Mouse (Mus musculus) C2C12 (cell line): ENCODE data around the gene Stk25. TPM values are rescaled to one million over a fixed set of nuclear protein-coding genes. Genes with fewer than 3 reads are reported as not detected.

Experiments used
- H3K27me3 ChIP-seq: one replicate; pipeline ENCODE4 v1.6.1; 2011; ENCODE audit not compliant: control insufficient read depth, insufficient read depth, insufficient read length
- H3K36me3 ChIP-seq: one replicate; pipeline ENCODE4 v1.6.1; 2011; ENCODE audit not compliant: control insufficient read depth, insufficient read depth
- H3K4me3 ChIP-seq: one replicate; pipeline ENCODE4 v1.5.1; 2011; ENCODE audit warnings: mild to moderate bottlenecking, control low read depth; ENCODE audit not compliant: poor library complexity, insufficient read depth, severe bottlenecking
- H3K79me2 ChIP-seq: one replicate; pipeline ENCODE4 v1.6.1; 2011; ENCODE audit not compliant: control insufficient read depth, insufficient read depth
- H3K79me3 ChIP-seq: one replicate; pipeline ENCODE4 v1.6.1; 2011; ENCODE audit warnings: low read depth, control low read depth
- H3ac ChIP-seq: one replicate; pipeline ENCODE3; 2011; ENCODE audit warnings: low read depth; ENCODE audit not compliant: control insufficient read depth, insufficient read length
- CEBPB ChIP-seq: IDR thresholded peaks from one replicate; pipeline ENCODE4 v1.6.1; 2011; ENCODE audit warnings: low read depth, mild to moderate bottlenecking, control low read depth, moderate library complexity
- CTCF ChIP-seq: IDR thresholded peaks from one replicate; pipeline ENCODE4 v1.5.1; 2011; ENCODE audit not compliant: control insufficient read depth, insufficient read depth, insufficient read length
- FOSL1 ChIP-seq: IDR thresholded peaks from one replicate; pipeline ENCODE4 v1.8.0; 2011; ENCODE audit warnings: mild to moderate bottlenecking, low read length; ENCODE audit not compliant: poor library complexity, insufficient read depth, severe bottlenecking
- MAX ChIP-seq: IDR thresholded peaks from one replicate; pipeline ENCODE4 v1.6.1; 2011; ENCODE audit warnings: mild to moderate bottlenecking, control low read depth
- MYOD1 ChIP-seq: IDR thresholded peaks from one replicate; pipeline ENCODE4 v1.6.1; 2011; ENCODE audit warnings: low read depth; ENCODE audit not compliant: control insufficient read depth, insufficient read length
- MYOG ChIP-seq: IDR thresholded peaks from one replicate; pipeline ENCODE4 v1.6.1; 2011; ENCODE audit not compliant: control insufficient read depth, insufficient read length; ENCODE audit errors: extremely low read depth
- USF1 ChIP-seq: IDR thresholded peaks from one replicate; pipeline ENCODE4 v1.6.1; 2011; ENCODE audit warnings: low read depth, mild to moderate bottlenecking, control low read depth, moderate library complexity
- polyA plus RNA-seq: library from polyadenylated mRNA; unstranded; fragments of >200 nt; fragmentation: generic; extraction: Trizol; gene quantifications from one replicate; pipeline ENCODE4 v1.2.1, GENCODE M21; 2012; ENCODE audit warnings: missing spikeins

Stk25 gene
- polyA plus RNA-seq, 1 experiment = 57.6 TPM

DNA sequence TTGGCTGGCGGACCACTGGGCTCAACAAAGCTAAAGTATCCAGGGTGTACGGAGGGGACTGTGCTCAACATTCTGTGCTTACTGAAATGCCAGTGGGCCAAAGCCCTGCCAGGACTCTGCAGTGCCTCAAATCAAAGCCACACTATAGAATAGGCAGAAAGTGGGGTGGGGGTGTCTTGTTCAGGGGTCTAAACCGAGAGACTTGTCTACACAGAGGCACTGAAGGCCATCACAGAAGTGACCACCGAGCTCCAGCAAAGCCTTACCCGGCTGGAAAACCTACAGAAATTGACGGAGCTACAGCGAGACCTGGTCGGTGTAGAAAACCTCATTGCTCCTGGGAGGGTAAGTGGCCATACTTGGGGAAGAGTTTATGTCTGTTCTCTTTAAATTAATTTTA is 48.7 kb downstream of the Stk25 start:
- Histone ChIP-seq H3K79me3 (no peaks in the 10 kb centered on the region), H3K79me2 (no peaks in the 10 kb centered on the region), H3ac (no peak overlapping the region), H3K4me3 (no peak overlapping the region), H3K27me3 (no peaks in the 10 kb centered on the region), H3K36me3 (no peaks in the 10 kb centered on the region)
- no peak for TF ChIP-seq FOSL1
- no peak for TF ChIP-seq MAX
- TF ChIP-seq USF1 = no peak
- no peak for TF ChIP-seq CEBPB
- no peak for TF ChIP-seq MYOG
- no peak for TF ChIP-seq CTCF
- TF ChIP-seq MYOD1 = no peak

DNA sequence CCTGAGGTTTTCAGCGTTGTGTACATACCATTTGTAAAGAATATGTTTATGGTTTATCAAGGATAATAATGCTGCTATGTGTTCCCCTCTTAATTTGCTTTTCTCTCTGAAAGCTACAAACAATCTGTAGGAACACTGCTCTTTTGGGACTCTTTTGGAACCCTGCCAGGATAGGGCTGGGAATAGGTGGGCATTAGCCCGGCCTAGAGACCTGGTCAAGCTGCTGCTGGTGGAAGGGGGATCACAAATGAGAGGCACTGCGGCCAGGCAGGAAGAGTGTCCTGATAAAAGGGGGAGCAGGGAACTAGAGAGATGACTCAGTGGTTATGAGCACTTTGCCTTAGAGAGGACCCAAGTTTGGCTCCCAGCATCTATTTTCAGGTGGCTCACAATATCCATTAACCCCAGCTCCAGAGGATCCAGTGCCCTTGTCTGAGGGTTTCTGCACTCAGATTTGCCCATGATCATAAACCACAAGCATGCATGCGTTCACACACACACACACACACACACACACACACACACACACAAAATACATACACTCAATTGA is 49.7 kb downstream of the Stk25 start:
- no peaks in the 10 kb centered on the region for H3K79me2 ChIP-seq
- no peak for TF ChIP-seq CEBPB
- TF ChIP-seq FOSL1 = no peak
- no peak for TF ChIP-seq CTCF
- no peak for TF ChIP-seq MYOD1
- no peak for TF ChIP-seq USF1
- no peak for TF ChIP-seq MAX
- no peak for TF ChIP-seq MYOG
- no peak overlapping the region for H3ac ChIP-seq
- no peaks in the 10 kb centered on the region for H3K79me3 ChIP-seq
- H3K36me3 ChIP-seq = no peaks in the 10 kb centered on the region
- H3K27me3 ChIP-seq = no peaks in the 10 kb centered on the region
- no peak overlapping the region for H3K4me3 ChIP-seq

DNA sequence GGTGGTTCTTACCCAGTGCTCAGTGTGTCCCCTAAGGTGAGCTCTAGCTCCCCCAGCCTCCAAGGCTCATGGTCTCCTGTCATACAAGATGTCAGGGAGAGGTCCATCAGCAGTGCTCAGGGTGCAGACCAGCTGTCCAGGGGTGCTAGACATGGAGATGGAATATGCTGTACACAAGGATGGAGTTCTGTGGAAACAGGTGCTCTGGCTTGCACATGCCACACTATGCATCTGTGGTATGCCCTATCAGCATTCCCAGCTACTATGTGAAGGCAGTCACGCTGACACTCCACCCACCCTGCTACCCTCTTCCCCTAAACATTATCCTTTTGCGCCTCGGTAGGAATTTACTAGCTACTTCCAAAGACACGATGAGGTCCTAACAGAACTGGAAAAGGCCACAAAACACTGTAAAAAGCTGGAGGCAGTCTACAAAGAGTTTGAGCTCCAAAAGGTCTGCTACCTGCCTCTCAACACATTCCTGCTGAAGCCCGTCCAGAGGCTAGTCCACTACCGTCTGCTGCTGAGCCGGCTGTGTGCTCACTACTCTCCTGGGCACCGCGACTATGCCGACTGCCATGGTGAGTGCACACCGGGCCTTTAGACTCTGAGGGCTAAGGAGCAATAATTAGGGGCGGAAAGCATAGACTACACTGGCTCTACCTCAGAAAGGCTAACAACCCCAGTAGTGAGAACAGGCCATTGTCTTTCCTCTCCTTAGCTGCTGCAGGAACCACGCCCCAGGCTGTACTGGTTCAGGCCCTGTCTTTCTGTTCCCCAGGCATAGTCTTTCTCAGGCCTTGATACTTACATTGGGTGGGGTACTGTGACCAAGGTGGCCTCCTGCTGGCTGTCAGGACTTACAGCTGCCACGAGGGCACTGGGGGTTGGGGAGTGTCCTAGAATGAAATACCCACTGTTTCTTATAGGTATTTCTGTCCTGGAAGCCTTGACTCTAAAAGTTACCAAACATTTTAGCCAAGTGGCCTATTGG is 51.1 kb downstream of the Stk25 start:
- TF ChIP-seq MAX (no peak), CTCF (no peak), MYOG (no peak), MYOD1 (no peak)
- H3K79me3 ChIP-seq = no peaks in the 10 kb centered on the region
- no peak overlapping the region for H3K4me3 ChIP-seq
- no peak overlapping the region for H3ac ChIP-seq
- H3K36me3 ChIP-seq = no peaks in the 10 kb centered on the region
- no peaks in the 10 kb centered on the region for H3K79me2 ChIP-seq
- no peaks in the 10 kb centered on the region for H3K27me3 ChIP-seq

DNA sequence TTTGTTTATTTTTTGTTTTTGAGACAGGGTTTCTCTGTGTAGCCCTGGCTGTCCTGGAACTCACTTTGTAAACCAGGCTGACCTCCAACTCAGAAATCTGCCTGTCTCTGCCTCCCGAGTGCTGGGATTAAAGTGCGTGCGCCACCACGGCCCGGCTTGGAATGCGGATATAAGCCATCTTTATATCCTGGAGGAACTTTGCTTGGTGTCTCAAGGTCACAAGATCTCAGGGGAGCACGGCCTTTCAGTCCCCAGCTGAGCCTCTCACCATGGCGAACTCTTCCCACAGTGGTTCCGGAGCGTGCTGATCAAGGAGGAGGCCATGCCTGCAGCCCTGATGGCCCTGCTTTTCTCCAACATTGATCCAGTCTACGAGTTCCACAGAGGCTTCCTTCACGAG is 54.5 kb downstream of the Stk25 start:
- H3K27me3 ChIP-seq = no peaks in the 10 kb centered on the region
- TF ChIP-seq USF1 (no peak), FOSL1 (no peak), CEBPB (no peak), MYOG (no peak), MYOD1 (no peak), MAX (no peak), CTCF (no peak)
- H3K36me3 ChIP-seq = no peaks in the 10 kb centered on the region
- H3K79me3 ChIP-seq = no peaks in the 10 kb centered on the region
- H3K4me3 ChIP-seq = no peak overlapping the region
- no peaks in the 10 kb centered on the region for H3K79me2 ChIP-seq
- no peak overlapping the region for H3ac ChIP-seq

DNA sequence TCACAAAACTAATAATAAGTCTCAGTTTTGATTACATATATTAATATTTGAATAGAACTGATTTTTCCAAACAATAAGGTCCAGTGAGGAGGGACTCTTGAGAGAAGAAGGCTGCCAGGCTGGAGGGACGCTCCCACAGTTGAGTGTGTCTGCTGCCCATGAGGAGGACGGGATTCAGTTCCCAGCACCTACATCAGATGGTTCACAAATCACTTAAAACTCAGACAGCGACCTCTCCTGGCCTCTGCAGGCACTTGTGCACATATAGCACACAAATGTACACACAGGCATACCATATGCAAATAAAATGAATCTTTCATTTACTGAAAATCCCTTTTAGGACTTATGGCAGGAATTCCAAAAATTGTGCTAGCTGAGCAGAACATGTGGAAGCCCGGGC is 55.5 kb downstream of the Stk25 start:
- Histone ChIP-seq H3K79me2 (no peaks in the 10 kb centered on the region), H3K27me3 (no peaks in the 10 kb centered on the region), H3ac (no peak overlapping the region), H3K79me3 (no peaks in the 10 kb centered on the region), H3K36me3 (no peaks in the 10 kb centered on the region), H3K4me3 (no peak overlapping the region)
- TF ChIP-seq MYOG (no peak), USF1 (no peak), MYOD1 (no peak)

DNA sequence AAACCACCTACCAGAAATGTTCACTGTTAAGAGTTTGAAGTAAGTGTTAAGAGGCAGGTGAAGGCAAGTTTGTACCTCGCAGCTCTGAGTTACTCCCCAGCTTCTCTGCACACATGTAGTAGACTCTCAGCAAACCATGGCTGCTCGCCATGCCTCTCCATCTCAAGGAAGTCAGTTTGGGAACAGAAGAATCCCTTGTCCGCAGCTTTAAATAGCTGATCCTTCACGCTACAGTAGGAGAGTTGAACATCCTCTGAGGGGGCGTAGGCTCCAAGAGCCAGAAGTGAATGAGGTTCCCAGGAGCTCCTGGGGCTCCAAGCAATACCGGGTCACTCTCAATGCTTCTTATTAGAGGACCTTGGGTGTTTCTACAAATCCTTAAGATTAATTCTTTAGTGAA is 62.5 kb downstream of the Stk25 start:
- H3K4me3 ChIP-seq = no peak overlapping the region
- H3K79me2 ChIP-seq = no peaks in the 10 kb centered on the region
- TF ChIP-seq CTCF = no peak
- no peak for TF ChIP-seq CEBPB
- no peak for TF ChIP-seq MYOD1
- no peak for TF ChIP-seq USF1
- TF ChIP-seq FOSL1 = no peak
- TF ChIP-seq MYOG = no peak
- TF ChIP-seq MAX = no peak
- H3ac ChIP-seq = no peak overlapping the region
- no peaks in the 10 kb centered on the region for H3K79me3 ChIP-seq
- H3K36me3 ChIP-seq = no peaks in the 10 kb centered on the region
- no peaks in the 10 kb centered on the region for H3K27me3 ChIP-seq
